Mouse (Mus musculus): ENCODE measurements around the gene Cst6. TPM values are rescaled to one million over a fixed set of nuclear protein-coding genes. Genes with fewer than 3 reads are reported as not detected.
"Not testable (repeated sequence)": the region's sequence is repeated elsewhere in the genome, so short reads cannot be mapped to it uniquely, and the experiment has no call there.

The Cst6 gene
- polyA plus RNA-seq (2015; fragmentation: Nextera tagmentation; extraction: Ambion mirVana) = 5.4 and 6.3 TPM in 2 replicates

GRCm38 (mm10) chr19:5349502-5349873, at the start of gene Cst6:
TSS of gene Cst6 (minus strand) at chr19:5349574.
- not testable (repeated sequence) for ATAC-seq (ENCODE audit: low FRiP score); H3K27me3 ChIP-seq; H3K27ac ChIP-seq; H3K4me1 ChIP-seq (replicated peaks); H3K9me3 ChIP-seq; H3K36me3 ChIP-seq
- Histone ChIP-seq H3K9ac (peak within 1 kb of the TSS; percentile 79), H3K4me3 (peak within 1 kb of the TSS; percentile 42), H3K4me2 (peak within 1 kb of the TSS; percentile 73)
- WGBS = 63% methylated on average over 6 of the region's 6 CpGs

GRCm38 (mm10) chr19:5395371-5395770, 46.0 kb upstream of the Cst6 start:
- H3K27ac ChIP-seq = no peak overlapping the region
- no peak overlapping the region for H3K4me2 ChIP-seq
- H3K36me3 ChIP-seq = no peaks in the 10 kb centered on the region
- H3K4me1 ChIP-seq (replicated peaks) = peaks cover 5% of the 10 kb centered on the region
- no peaks in the 10 kb centered on the region for H3K9me3 ChIP-seq
- H3K9ac ChIP-seq = no peak overlapping the region
- no peaks in the 10 kb centered on the region for H3K27me3 ChIP-seq
- no peak overlapping the region for H3K4me3 ChIP-seq
- no peak for ATAC-seq (ENCODE audit: low FRiP score)
- 70% methylated on average over 4 of the region's 4 CpGs for WGBS

- H3K4me3 ChIP-seq = no peak overlapping the region
- H3K4me2 ChIP-seq = no peak overlapping the region
- H3K27ac ChIP-seq = no peak overlapping the region
- WGBS = 48% methylated on average over 10 of the region's 10 CpGs
- no peaks in the 10 kb centered on the region for H3K9me3 ChIP-seq
- H3K27me3 ChIP-seq = no peaks in the 10 kb centered on the region
- peaks cover 17% of the 10 kb centered on the region for H3K4me1 ChIP-seq (replicated peaks)
- ATAC-seq (ENCODE audit: low FRiP score) = no peak
- no peaks in the 10 kb centered on the region for H3K36me3 ChIP-seq
- 0 out of 2 replicates have a peak overlapping the region, but pooled peaks have one; percentile 51 for H3K9ac ChIP-seq
Observed at GRCm38 (mm10) chr19:5394168-5394567, 44.8 kb upstream of the Cst6 start.

DNA sequence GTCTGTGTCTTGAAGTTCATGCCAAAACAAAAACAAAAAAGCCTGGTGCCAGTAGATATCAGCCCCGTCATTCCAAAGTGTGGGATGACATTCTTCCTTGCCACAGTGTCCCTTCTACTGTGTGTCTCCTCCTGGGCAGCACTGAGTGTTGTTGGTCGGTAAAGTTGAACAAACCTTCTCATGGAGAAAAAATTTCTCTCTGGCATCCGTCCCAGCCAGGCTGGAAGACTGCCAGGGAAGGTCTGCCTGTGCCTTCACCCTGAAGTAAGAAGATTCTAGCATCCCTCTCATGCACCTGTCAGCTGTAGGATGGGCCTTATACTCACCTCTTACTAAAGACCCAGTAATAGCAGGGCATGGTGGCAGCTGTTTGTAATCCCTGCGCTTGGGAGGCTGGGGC, 43.5 kb upstream of the Cst6 start:
- ATAC-seq (ENCODE audit: low FRiP score) = no peak
- Histone ChIP-seq H3K27ac (no peak overlapping the region), H3K4me3 (no peak overlapping the region), H3K27me3 (no peaks in the 10 kb centered on the region), H3K4me1 (replicated peaks) (peaks cover 20% of the 10 kb centered on the region), H3K36me3 (no peaks in the 10 kb centered on the region), H3K4me2 (no peak overlapping the region), H3K9ac (no peak overlapping the region; the same call in 1 of the 2 replicates), H3K9me3 (no peaks in the 10 kb centered on the region)
- 60% methylated on average over 4 of the region's 4 CpGs for WGBS

GRCm38 (mm10) chr19:5390416-5390815, 41.0 kb upstream of the Cst6 start:
- peak overlapping the region; percentile 97 for H3K4me2 ChIP-seq
- peaks cover 37% of the 10 kb centered on the region for H3K4me1 ChIP-seq (replicated peaks)
- peak overlapping the region; percentile 99 for H3K4me3 ChIP-seq
- peaks cover 5% of the 10 kb centered on the region; the same call in 1 of the 2 replicates for H3K36me3 ChIP-seq
- H3K9me3 ChIP-seq = no peaks in the 10 kb centered on the region
- WGBS = 92% methylated on average over 8 of the region's 8 CpGs
- no peaks in the 10 kb centered on the region for H3K27me3 ChIP-seq
- no peak overlapping the region for H3K27ac ChIP-seq
- H3K9ac ChIP-seq = peak overlapping the region; percentile 96; the same call in 1 of the 2 replicates
- ATAC-seq (ENCODE audit: low FRiP score) = no peak

DNA sequence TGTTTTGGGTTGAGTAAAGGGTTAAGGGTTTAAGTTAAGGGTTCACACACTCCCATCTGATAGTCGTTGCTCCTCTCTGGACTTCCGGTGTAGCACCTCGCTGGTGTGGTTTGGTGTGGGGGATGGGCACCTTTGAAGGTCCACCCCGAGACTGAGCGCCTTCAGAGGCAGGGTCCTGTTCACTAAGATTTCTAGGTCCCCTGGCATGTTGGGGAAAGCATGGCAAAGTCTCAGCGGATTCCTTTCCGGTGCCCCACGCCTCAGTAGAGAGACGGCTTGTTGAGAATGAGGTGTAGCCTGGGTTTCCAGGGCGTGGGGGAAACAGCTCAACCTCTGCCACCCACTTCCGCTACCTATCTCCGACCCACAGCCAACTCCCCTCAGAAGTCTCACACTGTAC, 40.3 kb upstream of the Cst6 start:
- Histone ChIP-seq H3K9me3 (no peaks in the 10 kb centered on the region), H3K27me3 (no peaks in the 10 kb centered on the region), H3K4me1 (replicated peaks) (peaks cover 37% of the 10 kb centered on the region), H3K4me2 (peak overlapping the region; percentile 97), H3K27ac (no peak overlapping the region), H3K9ac (peak overlapping the region; percentile 96), H3K4me3 (peak overlapping the region; percentile 99), H3K36me3 (peaks cover 13% of the 10 kb centered on the region)
- no peak for ATAC-seq (ENCODE audit: low FRiP score)
- 52% methylated on average over 12 of the region's 12 CpGs for WGBS

DNA sequence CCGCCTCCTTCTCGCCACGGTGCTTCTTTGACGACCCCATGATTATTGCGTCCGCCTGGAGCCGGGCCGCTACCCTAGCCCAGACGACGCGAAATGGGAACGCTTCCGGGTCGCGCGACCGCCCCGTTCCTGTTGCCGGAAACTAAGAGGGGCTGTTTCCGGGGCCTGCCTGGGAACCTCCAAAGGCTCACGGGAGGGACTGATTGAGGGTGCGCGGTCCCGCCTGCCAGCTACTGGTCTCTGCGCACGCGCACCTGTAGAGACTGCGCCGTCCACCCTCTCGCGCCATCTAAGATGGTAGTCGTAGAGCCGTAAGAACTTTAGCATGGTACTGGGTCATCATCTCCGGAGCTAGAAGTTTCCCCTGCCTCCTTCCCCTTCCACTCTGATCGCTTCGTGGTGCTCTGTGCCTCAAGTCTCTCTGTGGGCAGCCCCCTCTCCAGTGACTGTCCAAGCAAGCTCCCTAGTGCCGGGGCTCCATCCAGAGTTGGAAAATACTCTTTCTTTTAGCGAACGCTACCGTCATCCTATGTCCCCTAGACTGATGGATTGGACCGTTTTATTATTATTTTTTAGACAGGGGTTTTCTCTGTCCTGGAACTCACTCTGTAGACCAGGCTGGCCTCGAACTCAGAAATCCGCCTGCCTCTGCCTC, 39.3 kb upstream of the Cst6 start, which contains the start of gene Sart1:
Gene Sart1 (minus strand): TSS at position 116 of the 655 bp plus-strand sequence.
- Histone ChIP-seq H3K9me3 (no peaks in the 10 kb centered on the region), H3K4me1 (replicated peaks) (peaks cover 37% of the 10 kb centered on the region), H3K9ac (peak within 1 kb of the TSS; percentile 96), H3K36me3 (peaks cover 22% of the 10 kb centered on the region), H3K27ac (peak within 1 kb of the TSS; percentile 91), H3K27me3 (no peaks in the 10 kb centered on the region), H3K4me3 (peak within 1 kb of the TSS; percentile 99), H3K4me2 (peak within 1 kb of the TSS; percentile 97)
- peak; percentile 97 for ATAC-seq (ENCODE audit: low FRiP score)
- 2% methylated on average over 43 of the region's 43 CpGs for WGBS

DNA sequence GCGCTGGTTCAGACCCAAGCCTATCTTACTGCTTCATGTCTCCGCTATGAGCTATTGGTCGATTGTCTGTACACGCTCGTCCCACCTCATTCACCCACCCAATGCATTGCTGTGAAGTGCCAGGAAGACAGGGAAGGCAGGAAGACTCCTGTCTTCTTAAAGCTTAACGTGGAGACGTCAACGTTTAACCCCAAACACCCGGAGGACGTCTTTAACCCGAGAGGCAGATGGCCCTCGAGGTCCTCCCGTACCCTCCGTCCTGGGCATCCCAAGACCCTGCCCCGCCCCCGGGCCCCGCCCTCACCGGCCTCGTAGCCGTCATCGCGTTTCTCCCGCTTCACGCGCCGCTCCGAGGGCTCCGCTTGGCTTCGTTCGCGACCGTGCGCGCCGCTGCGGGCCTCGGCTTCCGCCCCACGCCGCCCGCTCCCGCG, 38.7 kb upstream of the Cst6 start:
- no peaks in the 10 kb centered on the region for H3K9me3 ChIP-seq
- peaks cover 37% of the 10 kb centered on the region for H3K4me1 ChIP-seq (replicated peaks)
- H3K4me2 ChIP-seq = peak overlapping the region; percentile 97
- WGBS = under 1% methylated on average over 32 of the region's 43 CpGs
- H3K27me3 ChIP-seq = no peaks in the 10 kb centered on the region
- H3K27ac ChIP-seq = peak overlapping the region; percentile 91
- peak overlapping the region; percentile 99 for H3K4me3 ChIP-seq
- H3K36me3 ChIP-seq = peaks cover 29% of the 10 kb centered on the region
- ATAC-seq (ENCODE audit: low FRiP score) = peak; percentile 57
- peak overlapping the region; percentile 96 for H3K9ac ChIP-seq

GRCm38 (mm10) chr19:5384715-5385114, 35.3 kb upstream of the Cst6 start:
- Histone ChIP-seq H3K4me2 (no peak overlapping the region), H3K9me3 (no peaks in the 10 kb centered on the region), H3K27me3 (no peaks in the 10 kb centered on the region), H3K36me3 (peaks cover 62% of the 10 kb centered on the region), H3K27ac (no peak overlapping the region), H3K4me3 (no peak overlapping the region), H3K4me1 (replicated peaks) (peaks cover 26% of the 10 kb centered on the region), H3K9ac (no peak overlapping the region)
- ATAC-seq (ENCODE audit: low FRiP score) = no peak
- 93% methylated on average over 8 of the region's 8 CpGs for WGBS

DNA sequence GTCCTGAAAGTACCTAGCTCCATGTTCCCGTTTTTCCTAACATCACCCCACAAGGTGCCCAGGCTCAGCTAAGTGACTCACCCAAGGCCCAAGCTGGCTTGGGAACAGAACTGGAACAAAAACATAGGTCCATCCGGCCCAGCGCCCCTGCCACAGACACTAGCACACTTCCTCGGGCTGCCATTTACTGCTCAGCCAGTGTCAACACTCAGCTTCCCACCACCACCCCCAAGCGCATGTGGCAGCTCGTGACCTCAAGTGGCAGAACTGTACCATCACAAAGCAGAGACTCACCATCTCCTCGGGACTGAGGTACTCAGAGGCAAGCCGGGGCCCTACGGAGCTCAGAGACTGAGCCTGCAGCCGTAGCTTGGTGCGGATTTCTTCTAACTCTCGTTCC, 34.0 kb upstream of the Cst6 start:
- Histone ChIP-seq H3K9ac (no peak overlapping the region), H3K4me2 (no peak overlapping the region), H3K36me3 (peaks cover 76% of the 10 kb centered on the region), H3K27me3 (no peaks in the 10 kb centered on the region), H3K4me1 (replicated peaks) (peaks cover 18% of the 10 kb centered on the region), H3K4me3 (no peak overlapping the region), H3K27ac (no peak overlapping the region), H3K9me3 (no peaks in the 10 kb centered on the region)
- ATAC-seq (ENCODE audit: low FRiP score) = no peak
- WGBS = 97% methylated on average over 12 of the region's 12 CpGs

- H3K36me3 ChIP-seq = peaks cover 86% of the 10 kb centered on the region
- WGBS = 89% methylated on average over 1 of the region's 1 CpGs
- H3K4me3 ChIP-seq = no peak overlapping the region
- no peak overlapping the region for H3K9ac ChIP-seq
- H3K4me2 ChIP-seq = no peak overlapping the region
- no peak overlapping the region for H3K27ac ChIP-seq
- no peaks in the 10 kb centered on the region for H3K4me1 ChIP-seq (replicated peaks)
- H3K27me3 ChIP-seq = no peaks in the 10 kb centered on the region
- ATAC-seq (ENCODE audit: low FRiP score) = no peak
- H3K9me3 ChIP-seq = no peaks in the 10 kb centered on the region
Observed at GRCm38 (mm10) chr19:5377446-5377845, 28.1 kb upstream of the Cst6 start.

GRCm38 (mm10) chr19:5374748-5375147, 25.4 kb upstream of the Cst6 start:
- Histone ChIP-seq H3K9ac (no peak overlapping the region), H3K36me3 (peaks cover 83% of the 10 kb centered on the region), H3K4me3 (no peak overlapping the region), H3K27ac (no peak overlapping the region), H3K9me3 (no peaks in the 10 kb centered on the region), H3K4me2 (no peak overlapping the region), H3K27me3 (no peaks in the 10 kb centered on the region), H3K4me1 (replicated peaks) (no peaks in the 10 kb centered on the region; the same call in 1 of the 2 replicates)
- WGBS = 82% methylated on average over 4 of the region's 4 CpGs
- no peak for ATAC-seq (ENCODE audit: low FRiP score)

DNA sequence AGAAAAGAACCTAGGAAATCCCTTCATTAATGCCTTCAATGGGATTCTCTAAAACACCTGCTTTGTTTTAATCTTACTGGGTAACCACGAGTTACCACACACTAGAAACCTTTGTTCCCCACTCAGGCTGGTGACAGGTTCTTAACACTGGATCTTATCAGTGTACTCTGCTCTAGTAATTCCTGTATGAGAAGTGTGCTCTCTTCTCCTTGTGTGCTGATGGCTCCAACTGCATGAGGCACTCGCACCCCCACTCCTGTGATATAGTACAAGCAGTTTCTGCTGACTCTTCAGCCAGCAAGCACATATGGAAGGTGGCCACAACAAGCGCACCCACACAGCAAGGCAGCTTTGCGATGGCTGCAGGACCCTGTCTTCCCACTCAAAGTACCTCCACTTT, 24.8 kb upstream of the Cst6 start:
- Histone ChIP-seq H3K4me2 (no peak overlapping the region), H3K4me1 (replicated peaks) (no peaks in the 10 kb centered on the region; the same call in 1 of the 2 replicates), H3K4me3 (no peak overlapping the region), H3K27ac (no peak overlapping the region), H3K36me3 (peaks cover 83% of the 10 kb centered on the region), H3K9me3 (no peaks in the 10 kb centered on the region), H3K9ac (no peak overlapping the region), H3K27me3 (no peaks in the 10 kb centered on the region)
- no peak for ATAC-seq (ENCODE audit: low FRiP score)
- WGBS = 87% methylated on average over 4 of the region's 4 CpGs

Measured in hindbrain, embryonic 13.5 days (tissue).